Mouse (Mus musculus) spleen, adult 2 months (tissue): ENCODE results near the gene Ppp1r35. TPM values are rescaled to one million over a fixed set of nuclear protein-coding genes. Genes with fewer than 3 reads are reported as not detected.

ENCODE experiments used
- DNase-seq, 2 experiments: peaks; one replicate each; pipeline versions ENCODE4 v3.0.0 to v3.0.0-alpha.2; 2012 to 2021; ENCODE audit warnings: low spot score in 2 of 2, low read depth in 1 of 2
- H3K27ac ChIP-seq: fragments of 200-500 bp; 2 replicates; pipeline ENCODE4 v1.5.1; 2012; ENCODE audit warnings: low read length, inconsistent platforms; ENCODE audit not compliant: insufficient read depth
- H3K27me3 ChIP-seq: fragments of 200-500 bp; 2 replicates; pipeline ENCODE4 v1.6.1; 2012; ENCODE audit warnings: mild to moderate bottlenecking, moderate library complexity, low read length, inconsistent platforms; ENCODE audit not compliant: control insufficient read depth, insufficient read depth
- H3K36me3 ChIP-seq: fragments of 200-500 bp; 2 replicates; pipeline ENCODE4 v1.6.1; 2012; ENCODE audit warnings: mild to moderate bottlenecking, low read length, inconsistent platforms; ENCODE audit not compliant: control insufficient read depth, insufficient read depth
- H3K4me1 ChIP-seq: fragments of 200-500 bp; 2 replicates; pipeline ENCODE4 v1.6.1; 2011; ENCODE audit warnings: inconsistent platforms; ENCODE audit not compliant: control insufficient read depth, insufficient read depth, insufficient read length
- H3K4me3 ChIP-seq: fragments of 200-500 bp; 2 replicates; pipeline ENCODE4 v1.5.1; 2011; ENCODE audit warnings: mild to moderate bottlenecking, inconsistent platforms; ENCODE audit not compliant: insufficient read depth, insufficient read length; ENCODE audit errors: extremely low read depth
- CTCF ChIP-seq: fragments of 200-500 bp; IDR thresholded peaks from 2 replicates; pipeline ENCODE4 v1.5.1; 2011; ENCODE audit warnings: mild to moderate bottlenecking, inconsistent platforms; ENCODE audit not compliant: insufficient read depth, insufficient read length, insufficient replicate concordance; ENCODE audit errors: extremely low read depth
- POLR2A ChIP-seq: fragments of 200-500 bp; IDR thresholded peaks from 2 replicates; pipeline ENCODE4 v1.6.1; 2011; ENCODE audit warnings: low read depth, low read length, inconsistent platforms
- WGBS: fragments of 180-500 bp; shearing (Covaris S2); methylation state at CpG from one replicate; pipeline ENCODE4 v1.1.7; 2018; 5-methylcytosine and 5-hydroxymethylcytosine counted together
- polyA plus RNA-seq: library from polyadenylated mRNA; depleted of rRNA; stranded (reverse); fragments of >200 nt; gene quantifications from 2 replicates; pipeline ENCODE4 v1.2.3, GENCODE M21; 2012

Gene Ppp1r35
- polyA plus RNA-seq, 1 experiment, result 43.9 TPM

- H3K27ac ChIP-seq, result peak overlapping the region; percentile 27
- TF ChIP-seq POLR2A, result no peak
- TF ChIP-seq CTCF, result no peak
- no peak overlapping the region for H3K4me3 ChIP-seq
- WGBS, result 12% methylated on average over 5 of the region's 5 CpGs
- H3K4me1 ChIP-seq, result peaks cover 9% of the 10 kb centered on the region
- peaks cover 2% of the 10 kb centered on the region for H3K36me3 ChIP-seq
- H3K27me3 ChIP-seq, result no peaks in the 10 kb centered on the region
- no peak for DNase-seq
Observed at GRCm38 (mm10) chr5:137776408-137776918, 2.2 kb upstream of the Ppp1r35 start.

DNA sequence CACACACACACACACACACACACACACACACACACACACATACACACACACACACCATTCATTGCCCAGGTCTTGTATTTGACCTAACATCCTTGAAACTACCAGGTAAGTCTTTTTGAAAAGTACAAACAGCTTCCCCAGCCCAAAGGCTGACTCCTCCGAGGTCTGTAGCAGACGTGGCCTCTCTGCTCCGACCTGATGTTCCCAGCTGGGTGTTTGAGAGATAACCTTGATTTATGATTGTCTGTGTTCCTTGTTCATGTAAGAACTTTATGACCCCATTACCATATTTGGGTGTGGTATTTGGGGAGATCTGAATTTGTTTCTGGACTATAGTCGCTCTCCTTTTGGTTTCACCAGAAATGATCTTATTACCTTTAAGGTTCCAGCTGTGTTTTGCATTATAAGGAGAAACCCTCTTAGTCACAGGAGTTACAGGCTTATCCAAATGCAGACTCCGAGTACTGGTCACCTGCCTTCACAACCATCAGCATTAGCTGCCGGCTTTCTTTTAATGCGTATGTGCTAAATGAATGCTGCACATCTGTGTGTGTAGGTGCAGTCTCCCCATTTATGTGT is 1.3 kb upstream of the Ppp1r35 start:
- TF ChIP-seq CTCF, result no peak
- TF ChIP-seq POLR2A, result no peak
- peaks cover 11% of the 10 kb centered on the region for H3K36me3 ChIP-seq
- no peaks in the 10 kb centered on the region for H3K27me3 ChIP-seq
- no peak for DNase-seq
- peaks cover 9% of the 10 kb centered on the region for H3K4me1 ChIP-seq
- 82% methylated on average over 7 of the region's 7 CpGs for WGBS
- H3K4me3 ChIP-seq, result no peak overlapping the region
- H3K27ac ChIP-seq, result no peak overlapping the region

DNA sequence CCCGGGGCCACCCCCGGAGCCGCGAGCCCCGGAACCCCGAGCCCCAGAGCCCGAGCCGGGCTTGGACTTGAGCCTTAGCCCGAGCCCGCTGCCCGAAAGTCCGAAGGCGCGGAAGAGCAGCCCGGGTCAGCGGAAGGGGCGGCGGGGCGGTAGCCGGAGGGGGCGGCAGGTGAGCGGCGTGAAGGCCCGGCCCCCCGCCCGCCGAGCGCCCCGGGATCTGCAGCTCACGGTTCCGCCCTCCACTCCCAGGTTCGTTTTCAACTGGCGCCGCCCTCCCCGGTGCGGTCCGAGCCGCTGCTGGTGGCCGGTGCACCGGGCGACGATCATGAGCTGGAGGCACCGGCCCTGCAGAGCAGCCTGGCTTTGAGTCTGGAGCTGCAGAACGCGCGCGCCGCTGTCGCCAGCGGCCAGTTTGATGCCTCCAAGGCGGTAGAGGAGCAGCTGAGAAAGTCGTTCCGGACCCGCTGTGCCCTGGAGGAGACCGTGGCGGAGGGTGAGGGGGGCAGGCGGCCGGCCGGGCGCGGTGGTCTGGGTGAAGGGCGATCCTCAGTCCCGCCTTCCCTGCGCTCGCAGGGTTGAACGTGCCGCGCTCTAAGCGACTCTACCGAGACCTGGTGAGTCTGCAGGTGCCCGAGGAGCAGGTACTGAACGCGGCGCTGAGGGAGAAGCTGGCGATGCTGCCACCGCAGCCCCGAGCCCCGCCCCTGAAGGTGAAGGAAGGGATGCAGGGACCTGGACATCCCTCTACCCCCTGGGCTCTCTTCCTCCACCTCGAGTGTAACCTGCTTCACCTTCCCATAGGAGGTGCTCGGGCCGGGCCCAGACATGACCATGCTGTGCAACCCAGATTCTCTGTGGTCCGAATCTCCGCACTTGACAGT is 644 bp downstream of the Ppp1r35 start:
- H3K27me3 ChIP-seq, result no peaks in the 10 kb centered on the region
- peak overlapping the region; percentile 71 for H3K4me3 ChIP-seq
- peaks cover 21% of the 10 kb centered on the region for H3K36me3 ChIP-seq
- H3K4me1 ChIP-seq, result peaks cover 16% of the 10 kb centered on the region
- DNase-seq, result no peak
- no peak for TF ChIP-seq CTCF
- no peak for TF ChIP-seq POLR2A
- under 1% methylated on average over 80 of the region's 83 CpGs for WGBS
- peak overlapping the region; percentile 73 for H3K27ac ChIP-seq

DNA sequence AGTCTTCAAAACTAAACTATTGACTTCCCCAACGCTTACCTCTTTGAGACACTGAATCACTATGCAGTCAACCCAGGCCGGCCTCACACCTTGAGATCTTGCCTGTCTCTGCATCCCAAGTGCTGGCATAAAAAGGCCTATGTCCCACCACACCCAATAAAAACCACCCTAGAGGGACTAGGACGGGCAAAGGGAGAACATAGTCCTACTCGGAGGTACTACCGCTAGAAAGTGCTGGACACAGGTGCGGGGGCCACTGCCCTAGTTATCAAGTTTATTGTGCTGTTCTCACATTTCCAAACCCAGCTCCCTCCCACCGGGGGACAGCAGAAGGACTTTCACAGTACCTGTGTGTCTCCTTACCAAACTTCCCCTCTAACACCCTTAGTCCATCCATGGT is 3.0 kb downstream of the Ppp1r35 start:
- peaks cover 22% of the 10 kb centered on the region for H3K36me3 ChIP-seq
- no peak for DNase-seq
- no peak overlapping the region for H3K27ac ChIP-seq
- peaks cover 22% of the 10 kb centered on the region for H3K4me1 ChIP-seq
- no peak overlapping the region for H3K4me3 ChIP-seq
- TF ChIP-seq POLR2A (no peak), CTCF (no peak)
- 91% methylated on average over 7 of the region's 7 CpGs for WGBS
- H3K27me3 ChIP-seq, result no peaks in the 10 kb centered on the region

GRCm38 (mm10) chr5:137782776-137783522 is 4.3 kb downstream of the Ppp1r35 start:
- WGBS, result 78% methylated on average over 13 of the region's 13 CpGs
- no peak for TF ChIP-seq CTCF
- TF ChIP-seq POLR2A, result no peak
- Histone ChIP-seq H3K27ac (no peak overlapping the region), H3K4me3 (no peak overlapping the region), H3K36me3 (peaks cover 22% of the 10 kb centered on the region), H3K27me3 (no peaks in the 10 kb centered on the region), H3K4me1 (peaks cover 19% of the 10 kb centered on the region)
- no peak for DNase-seq

DNA sequence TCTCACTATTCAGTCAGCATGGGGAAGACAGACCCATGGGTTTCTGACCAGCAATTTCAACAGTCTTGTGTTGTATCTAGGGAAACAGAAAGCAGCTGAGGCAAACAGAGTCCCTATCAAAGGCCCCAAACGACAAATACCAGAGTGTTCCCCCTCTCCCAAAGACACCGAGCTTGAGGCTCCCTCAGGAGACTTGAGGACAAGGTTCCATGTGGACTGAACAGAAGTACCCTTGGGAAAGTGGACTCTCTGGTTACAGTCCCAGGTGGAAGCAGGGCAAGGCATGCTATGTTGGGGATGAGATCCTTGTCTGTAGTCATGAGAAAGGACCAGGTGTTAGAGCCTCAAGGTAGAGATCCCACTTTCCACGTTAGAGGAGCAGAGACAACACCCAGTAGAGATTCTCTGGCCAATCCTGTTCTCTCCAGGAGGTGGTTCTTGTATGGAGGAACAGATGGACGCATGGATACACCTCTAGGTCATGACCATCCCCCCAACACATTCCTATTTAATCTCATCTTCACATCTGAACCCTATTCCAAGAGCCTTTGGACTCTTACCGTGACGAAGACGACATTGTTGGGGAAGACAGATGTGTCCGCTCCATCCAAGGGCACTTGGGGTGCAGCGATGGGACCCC is 5.4 kb downstream of the Ppp1r35 start:
- H3K4me3 ChIP-seq, result no peak overlapping the region
- H3K27me3 ChIP-seq, result no peaks in the 10 kb centered on the region
- TF ChIP-seq CTCF (no peak), POLR2A (no peak)
- H3K36me3 ChIP-seq, result peaks cover 22% of the 10 kb centered on the region
- 75% methylated on average over 9 of the region's 9 CpGs for WGBS
- H3K27ac ChIP-seq, result no peak overlapping the region
- DNase-seq, result no peak
- peaks cover 17% of the 10 kb centered on the region for H3K4me1 ChIP-seq
